Mouse (Mus musculus) limb, embryonic 12.5 days (tissue): ENCODE results near the gene Abcc4. TPM values are rescaled to one million over a fixed set of nuclear protein-coding genes. Genes with fewer than 3 reads are reported as not detected.

Source experiments
- ATAC-seq: fragments of 200-750 bp; cut with Nextera tagmentation; 2 replicates; pipeline ENCODE4 v1.8.0; 2017; ENCODE audit warnings: low read depth, moderate TSS enrichment; ENCODE audit not compliant: insufficient number of reproducible peaks, insufficient read depth, low FRiP score, low TSS enrichment
- H3K27ac ChIP-seq: fragments of 300-500 bp; sonication (generic); 2 replicates; pipeline ENCODE4 v1.5.1; 2016; ENCODE audit warnings: mild to moderate bottlenecking, moderate library complexity
- H3K27me3 ChIP-seq: fragments of 300-500 bp; sonication (generic); 2 replicates; pipeline ENCODE4 v1.6.1; 2016; ENCODE audit warnings: mild to moderate bottlenecking, moderate library complexity
- H3K36me3 ChIP-seq: fragments of 300-500 bp; sonication (generic); 2 replicates; pipeline ENCODE4 v1.6.1; 2016; ENCODE audit warnings: mild to moderate bottlenecking, moderate library complexity
- H3K4me1 ChIP-seq: fragments of 300-500 bp; sonication (generic); replicated peaks from 2 replicates; pipeline ENCODE4 v1.6.1; 2016
- H3K4me2 ChIP-seq: fragments of 300-500 bp; sonication (generic); 2 replicates; pipeline ENCODE4 v1.6.1; 2016; ENCODE audit warnings: mild to moderate bottlenecking, moderate library complexity
- H3K4me3 ChIP-seq: fragments of 300-500 bp; sonication (generic); replicated peaks from 2 replicates; pipeline ENCODE4 v1.5.1; 2016; ENCODE audit warnings: mild to moderate bottlenecking
- H3K9ac ChIP-seq: fragments of 300-500 bp; sonication (generic); replicated peaks from 2 replicates; pipeline ENCODE4 v1.6.1; 2016; ENCODE audit warnings: mild to moderate bottlenecking, moderate library complexity
- H3K9me3 ChIP-seq: fragments of 300-500 bp; sonication (generic); 2 replicates; pipeline ENCODE4 v1.6.1; 2016; ENCODE audit warnings: mild to moderate bottlenecking, moderate library complexity
- WGBS: fragments of 180-500 bp; shearing (Covaris S2); methylation state at CpG from one replicate; pipeline ENCODE4 v1.1.7; 2016; 5-methylcytosine and 5-hydroxymethylcytosine counted together
- polyA plus RNA-seq: library from polyadenylated mRNA; unstranded; fragments of >200 nt; fragmentation: Nextera tagmentation; extraction: Ambion mirVana; gene quantifications from 2 replicates; pipeline ENCODE4 v1.2.1, GENCODE M21; 2016

The Abcc4 gene
- polyA plus RNA-seq, 1 experiment from 2014 or later: 2.0 TPM

- no peak overlapping the region for H3K9ac ChIP-seq
- no peak overlapping the region for H3K27ac ChIP-seq
- H3K9me3 ChIP-seq: no peaks in the 10 kb centered on the region
- WGBS: 50% methylated on average over 15 of the region's 15 CpGs
- no peaks in the 10 kb centered on the region for H3K36me3 ChIP-seq
- no peak overlapping the region for H3K4me2 ChIP-seq
- no peaks in the 10 kb centered on the region for H3K27me3 ChIP-seq
- no peak for ATAC-seq
- peaks cover 7% of the 10 kb centered on the region for H3K4me1 ChIP-seq
- no peak overlapping the region for H3K4me3 ChIP-seq
These were observed 70.4 kb downstream of the Abcc4 start for GRCm38 (mm10) chr14:118635493-118636183.

GRCm38 (mm10) chr14:118629649-118630048, 76.4 kb downstream of the Abcc4 start:
- H3K27me3 ChIP-seq: no peaks in the 10 kb centered on the region
- H3K4me3 ChIP-seq: no peak overlapping the region
- no peaks in the 10 kb centered on the region for H3K4me1 ChIP-seq
- H3K9ac ChIP-seq: no peak overlapping the region
- no peak for ATAC-seq
- no peaks in the 10 kb centered on the region for H3K9me3 ChIP-seq
- no peaks in the 10 kb centered on the region for H3K36me3 ChIP-seq
- H3K4me2 ChIP-seq: no peak overlapping the region
- H3K27ac ChIP-seq: no peak overlapping the region
- 94% methylated on average over 8 of the region's 8 CpGs for WGBS

GRCm38 (mm10) chr14:118621449-118621789, 84.6 kb downstream of the Abcc4 start:
- ATAC-seq: no peak
- H3K4me2 ChIP-seq: no peak overlapping the region
- H3K27me3 ChIP-seq: peaks cover 3% of the 10 kb centered on the region; the same call in 1 of the 2 replicates
- no peak overlapping the region for H3K4me3 ChIP-seq
- H3K9ac ChIP-seq: no peak overlapping the region
- WGBS: 68% methylated on average over 3 of the region's 3 CpGs
- H3K27ac ChIP-seq: no peak overlapping the region
- peaks cover 10% of the 10 kb centered on the region; the same call in 1 of the 2 replicates for H3K4me1 ChIP-seq
- no peaks in the 10 kb centered on the region for H3K36me3 ChIP-seq
- no peaks in the 10 kb centered on the region for H3K9me3 ChIP-seq

GRCm38 (mm10) chr14:118620773-118621448, 85.1 kb downstream of the Abcc4 start:
- Histone ChIP-seq H3K4me1 (peaks cover 10% of the 10 kb centered on the region; the same call in 1 of the 2 replicates), H3K36me3 (no peaks in the 10 kb centered on the region), H3K27ac (no peak overlapping the region), H3K27me3 (peaks cover 3% of the 10 kb centered on the region; the same call in 1 of the 2 replicates), H3K9me3 (no peaks in the 10 kb centered on the region), H3K4me2 (no peak overlapping the region), H3K9ac (no peak overlapping the region), H3K4me3 (no peak overlapping the region)
- 41% methylated on average over 6 of the region's 6 CpGs for WGBS
- no peak for ATAC-seq

- ATAC-seq: no peak
- no peak overlapping the region for H3K9ac ChIP-seq
- no peak overlapping the region for H3K4me2 ChIP-seq
- H3K9me3 ChIP-seq: no peaks in the 10 kb centered on the region
- 75% methylated on average over 12 of the region's 12 CpGs for WGBS
- H3K4me1 ChIP-seq: peaks cover 14% of the 10 kb centered on the region; the same call in 1 of the 2 replicates
- H3K36me3 ChIP-seq: no peaks in the 10 kb centered on the region
- H3K4me3 ChIP-seq: no peak overlapping the region
- H3K27ac ChIP-seq: no peak overlapping the region
- H3K27me3 ChIP-seq: peaks cover 8% of the 10 kb centered on the region
These were observed 89.2 kb downstream of the Abcc4 start for GRCm38 (mm10) chr14:118616698-118617311.

DNA sequence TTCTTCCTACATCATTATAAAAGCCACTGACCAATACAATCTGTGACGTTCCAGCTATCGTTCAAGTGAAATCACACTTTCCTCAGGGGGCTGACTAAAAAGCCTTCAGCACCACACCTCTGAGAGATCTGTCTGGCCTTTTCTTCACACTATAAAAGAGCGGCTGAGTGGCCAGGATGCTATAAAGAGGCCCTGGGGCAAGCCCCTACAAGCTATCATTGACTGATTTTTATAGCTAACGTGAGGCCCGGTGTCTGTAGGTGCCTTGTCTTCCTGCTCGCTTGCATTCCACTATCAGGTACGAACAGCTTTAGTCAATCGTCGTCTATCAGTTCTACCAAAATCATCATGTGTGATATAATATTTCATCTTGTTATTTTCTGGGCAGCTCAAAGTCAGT, 92.3 kb downstream of the Abcc4 start:
- Histone ChIP-seq H3K9ac (no peak overlapping the region), H3K4me2 (no peak overlapping the region), H3K27ac (no peak overlapping the region), H3K36me3 (no peaks in the 10 kb centered on the region), H3K4me3 (no peak overlapping the region), H3K27me3 (peaks cover 8% of the 10 kb centered on the region), H3K9me3 (no peaks in the 10 kb centered on the region), H3K4me1 (peaks cover 11% of the 10 kb centered on the region; the same call in 1 of the 2 replicates)
- WGBS: 27% methylated on average over 9 of the region's 9 CpGs
- ATAC-seq: no peak

GRCm38 (mm10) chr14:118611714-118612113, 94.3 kb downstream of the Abcc4 start:
- 66% methylated on average over 17 of the region's 17 CpGs for WGBS
- H3K9ac ChIP-seq: no peak overlapping the region
- ATAC-seq: no peak
- H3K4me3 ChIP-seq: no peak overlapping the region
- no peak overlapping the region for H3K4me2 ChIP-seq
- peaks cover 6% of the 10 kb centered on the region for H3K27me3 ChIP-seq
- H3K9me3 ChIP-seq: no peaks in the 10 kb centered on the region
- H3K27ac ChIP-seq: no peak overlapping the region
- peaks cover 18% of the 10 kb centered on the region for H3K4me1 ChIP-seq
- no peaks in the 10 kb centered on the region for H3K36me3 ChIP-seq

- H3K27me3 ChIP-seq: peaks cover 6% of the 10 kb centered on the region
- 95% methylated on average over 11 of the region's 11 CpGs for WGBS
These were observed 95.2 kb downstream of the Abcc4 start for GRCm38 (mm10) chr14:118610786-118611185.

GRCm38 (mm10) chr14:118608816-118609465, 97.1 kb downstream of the Abcc4 start:
- H3K4me1 ChIP-seq: peaks cover 18% of the 10 kb centered on the region
- no peaks in the 10 kb centered on the region for H3K9me3 ChIP-seq
- H3K36me3 ChIP-seq: no peaks in the 10 kb centered on the region
- no peak for ATAC-seq
- no peak overlapping the region for H3K27ac ChIP-seq
- no peak overlapping the region for H3K9ac ChIP-seq
- no peak overlapping the region for H3K4me3 ChIP-seq
- H3K4me2 ChIP-seq: peak overlapping the region; percentile 3; the same call in 1 of the 2 replicates
- H3K27me3 ChIP-seq: peaks cover 6% of the 10 kb centered on the region
- 30% methylated on average over 16 of the region's 16 CpGs for WGBS

More at GRCm38 (mm10) chr14:118610786-118611185, 95.2 kb downstream of the Abcc4 start:
- Histone ChIP-seq H3K36me3 (no peaks in the 10 kb centered on the region), H3K9ac (no peak overlapping the region), H3K4me1 (peaks cover 18% of the 10 kb centered on the region), H3K4me2 (no peak overlapping the region), H3K27ac (no peak overlapping the region), H3K4me3 (no peak overlapping the region), H3K9me3 (no peaks in the 10 kb centered on the region)
- ATAC-seq: no peak; the same call in 1 of the 2 replicates

- no peak overlapping the region for H3K9ac ChIP-seq
- H3K4me2 ChIP-seq: no peak overlapping the region
- H3K27me3 ChIP-seq: peaks cover 10% of the 10 kb centered on the region
- H3K27ac ChIP-seq: no peak overlapping the region
- H3K4me1 ChIP-seq: peaks cover 14% of the 10 kb centered on the region
- ATAC-seq: no peak
- no peaks in the 10 kb centered on the region for H3K36me3 ChIP-seq
- WGBS: 82% methylated on average over 7 of the region's 7 CpGs
- H3K4me3 ChIP-seq: no peak overlapping the region
- H3K9me3 ChIP-seq: no peaks in the 10 kb centered on the region
These were observed 97.7 kb downstream of the Abcc4 start for GRCm38 (mm10) chr14:118608317-118608716.

DNA sequence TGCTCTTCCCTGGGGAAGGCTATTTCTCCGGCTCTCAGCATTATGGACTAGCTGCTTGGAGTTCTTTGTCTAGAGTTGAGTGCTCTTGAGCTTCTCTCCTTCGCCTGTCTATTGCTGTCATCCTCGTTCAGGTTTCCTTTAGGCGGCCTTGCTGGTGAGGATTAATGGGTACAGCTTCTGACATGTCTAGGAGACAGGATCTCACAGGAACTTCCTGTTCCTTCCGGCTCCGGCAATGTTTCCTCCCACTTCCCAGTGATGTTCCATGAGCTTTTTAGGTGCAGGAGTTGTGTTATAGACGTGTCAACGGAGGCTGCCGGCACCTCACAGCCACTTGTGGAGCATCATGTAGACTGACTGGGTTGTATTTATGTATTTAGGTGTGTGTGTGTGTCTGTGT, 99.5 kb downstream of the Abcc4 start:
- Histone ChIP-seq H3K9me3 (no peaks in the 10 kb centered on the region), H3K4me1 (peaks cover 24% of the 10 kb centered on the region), H3K4me3 (no peak overlapping the region), H3K4me2 (no peak overlapping the region), H3K9ac (no peak overlapping the region), H3K36me3 (no peaks in the 10 kb centered on the region), H3K27ac (no peak overlapping the region), H3K27me3 (peaks cover 4% of the 10 kb centered on the region)
- ATAC-seq: no peak
- WGBS: 90% methylated on average over 9 of the region's 9 CpGs
